8 mouse cellular contexts compared by ENCODE assay signal in the genomic region with DNA sequence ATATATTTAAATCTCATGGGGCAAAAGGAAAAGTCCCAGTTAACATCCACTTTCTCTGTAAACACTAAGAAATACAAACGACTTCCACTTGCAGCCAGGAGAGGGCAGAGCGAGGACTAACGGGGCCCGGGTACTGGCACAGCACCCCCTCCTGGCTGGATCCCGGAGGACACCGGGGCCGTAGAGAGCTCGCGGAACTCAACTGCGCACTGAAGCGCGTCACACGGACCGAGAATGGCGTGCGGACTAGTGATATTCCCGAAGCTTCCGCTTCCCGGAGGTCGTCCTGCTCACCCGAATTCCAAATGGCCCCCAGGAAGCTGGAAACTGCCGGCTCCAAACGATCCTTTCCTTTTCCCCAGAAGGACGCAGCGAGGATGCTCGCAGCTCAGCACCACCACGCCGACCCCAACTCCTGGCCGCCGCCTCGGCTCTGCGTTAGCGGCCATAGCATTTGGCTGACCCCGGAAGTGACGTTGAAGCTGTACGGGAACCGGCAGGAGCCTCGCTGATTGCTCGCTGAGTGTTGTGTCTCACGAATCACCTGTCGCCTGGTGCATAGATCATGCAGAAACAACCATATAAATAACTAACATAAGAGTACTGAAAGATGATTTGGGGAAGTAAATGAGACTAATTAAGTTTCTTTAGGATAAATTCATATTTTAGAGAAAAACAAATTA. TPM values are rescaled to one million over a fixed set of nuclear protein-coding genes. Genes with fewer than 3 reads are reported as not detected.
DNase-seq lines count a peak whose midpoint lies in the region; ATAC-seq lines count a peak whose summit lies in the region.

A gene (plus strand): TSS at position 554 of the 683 bp plus-strand sequence.

- ATAC-seq in hindbrain, embryonic 14.5 days (ENCODE audit: low FRiP score), result peak; percentile 100

- peak within 1 kb of the TSS; percentile 97 for H3K27ac ChIP-seq in hindbrain, embryonic 14.5 days

- no peaks in the 10 kb centered on the region for H3K27me3 ChIP-seq in hindbrain, embryonic 14.5 days (ENCODE audit: control insufficient read depth, insufficient read depth, low read length)

- DNase-seq in R1 (ENCODE audit: low read depth, low spot score), result peak; percentile 94
- DNase-seq in cerebellum, postnatal 25 days, result peak; percentile 97 to 98
- DNase-seq in frontal cortex, postnatal 25 days (ENCODE audit: low spot score in 2 of 2), result peak; percentile 92 to 94
- peak; percentile 97 for DNase-seq in hindbrain, embryonic 14.5 days (ENCODE audit: low spot score)
- DNase-seq in layer of hippocampus, postnatal 36 days, result peak; percentile 95 to 96
- peak; percentile 95 for DNase-seq in lung, postnatal 36 days
- DNase-seq in retina, postnatal 1 day, result peak; percentile 97
- peak; percentile 89 to 94 for DNase-seq in urinary bladder, adult 18-20 months (ENCODE audit: low spot score in 2 of 2)

- H3K4me3 ChIP-seq in hindbrain, embryonic 14.5 days (replicated peaks; ENCODE audit: low read length), result peak within 1 kb of the TSS; percentile 51

- H3K9ac ChIP-seq in hindbrain, embryonic 14.5 days, result peak within 1 kb of the TSS; percentile 67

- H3K36me3 ChIP-seq in hindbrain, embryonic 14.5 days (replicated peaks; ENCODE audit: control insufficient read depth, insufficient read depth), result no peaks in the 10 kb centered on the region

- under 1% methylated on average over 39 of the region's 41 CpGs for WGBS in hindbrain, embryonic 14.5 days

- 0 out of 2 replicates have a peak, but pooled peaks cover 6% of the 10 kb centered on the region for H3K4me1 ChIP-seq in hindbrain, embryonic 14.5 days (replicated peaks; ENCODE audit: control insufficient read depth, insufficient read depth, low read length)

- peak within 1 kb of the TSS; percentile 36 for H3K4me2 ChIP-seq in hindbrain, embryonic 14.5 days (replicated peaks)

- no peaks in the 10 kb centered on the region for H3K9me3 ChIP-seq in hindbrain, embryonic 14.5 days (ENCODE audit: control insufficient read depth, low read length)

RNA-seq across cellular contexts. Expression of the gene that starts here (rescaled TPM):
- polyA plus RNA-seq in hindbrain, embryonic 14.5 days (2014; fragmentation: Nextera tagmentation; extraction: Ambion mirVana), result 139 and 145 TPM in 2 replicates
- 100 to 1,000 TPM; 153 to 167 TPM for total RNA-seq in layer of hippocampus, postnatal 36 days (2021)

Comparison
In these comparisons a context has a peak if more than half of its experiments do, and no peak if none do; other contexts are left out.
1. Peak in every context shown above with its lines: DNase-seq, ATAC-seq, H3K4me3 ChIP-seq and H3K27ac ChIP-seq.